Mouse (Mus musculus) Patski (cell line): ENCODE data around the gene Tex14. TPM values are rescaled to one million over a fixed set of nuclear protein-coding genes. Genes with fewer than 3 reads are reported as not detected.
A peak's percentile ranks its signal among the peaks of the same experiment; 100 is the strongest.

Experiments used
- ATAC-seq: fragments of 100-300 bp; one replicate; pipeline ENCODE4 v1.8.0; 2021
- CTCF ChIA-PET: fragments of 350-600 bp; sonication (Branson Sonifier 250); formaldehyde crosslinking; loops from one replicate; lab custom pipeline; 2022; ENCODE audit warnings: inconsistent platforms; lab: Charles Lee
- POLR2A ChIA-PET: fragments of 350-600 bp; sonication (Branson Sonifier 250); formaldehyde crosslinking; loops from one replicate; lab custom pipeline; 2022; ENCODE audit warnings: antibody characterized with exemption, inconsistent platforms; lab: Charles Lee
- DNase-seq: peaks from one replicate; pipeline ENCODE4 v3.0.0-alpha.2; 2011; ENCODE audit warnings: low read depth, low spot score
- H3K27me3 ChIP-seq: fragments of 371-371 bp; one replicate; pipeline ENCODE4 v1.5.1; 2021
- CTCF ChIP-seq: fragments of 100-300 bp; IDR thresholded peaks from one replicate; pipeline ENCODE4 v1.5.1; 2021
- in situ Hi-C: fragments of 300-500 bp; cut with MboI; formaldehyde crosslinking; loops from 3 replicates; pipeline ENCODE4 v1.11.1; 2018; ENCODE audit warnings: low pct_unique_long_range_greater_than_20kb, mixed read lengths
- polyA plus RNA-seq: library from polyadenylated mRNA; unstranded; gene quantifications from one replicate; pipeline ENCODE4 v1.2.3, GENCODE M21; 2021

The Tex14 gene
- polyA plus RNA-seq, 1 experiment from 2014 or later = 0.24 TPM

DNA sequence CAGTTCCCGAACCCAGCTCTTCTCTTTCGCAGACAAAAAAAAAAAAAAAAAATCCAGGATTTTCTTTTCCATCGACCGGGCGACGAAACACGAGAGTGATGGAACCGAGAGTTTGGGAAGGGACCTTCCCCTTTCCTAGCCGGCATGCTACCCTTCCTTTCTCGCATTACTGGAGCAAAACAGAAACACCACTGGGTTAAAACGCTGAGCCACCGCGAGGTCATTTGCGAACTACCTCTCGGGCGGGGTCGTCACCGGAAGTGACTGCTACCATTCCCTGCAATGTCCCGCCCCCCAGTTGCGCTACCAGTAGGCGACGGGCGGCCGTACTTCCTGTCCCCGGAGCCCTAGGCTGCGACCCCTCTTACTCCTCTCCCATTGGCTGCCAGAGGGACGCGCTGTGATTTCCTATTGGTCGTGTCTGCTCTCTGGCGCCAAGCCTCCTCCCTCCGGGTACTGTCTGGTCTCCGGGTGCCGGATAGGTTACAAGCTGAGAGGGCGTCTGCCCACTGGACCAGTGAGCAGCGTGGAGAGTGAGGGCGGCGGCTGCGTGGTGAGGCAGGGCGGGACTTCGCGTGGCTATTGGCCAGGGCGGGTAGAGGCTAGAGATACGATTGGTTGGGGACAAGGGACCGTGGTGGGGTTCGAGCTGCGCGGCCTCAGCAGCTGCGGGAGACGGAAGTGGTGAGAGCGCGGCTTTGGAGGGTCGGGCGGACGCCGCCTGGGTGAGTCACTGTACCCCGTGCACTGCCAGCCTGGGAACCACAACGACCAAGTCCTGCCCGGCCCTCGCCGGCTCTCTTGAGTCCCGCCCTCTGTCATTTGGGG, 186.9 kb downstream of the Tex14 start, which contains the start of gene Mtmr4:
TSS of gene Mtmr4 (plus strand) at position 637 of the 828 bp plus-strand sequence.
- no peak for TF ChIP-seq CTCF
- POLR2A ChIA-PET = interaction anchor here (0.6 to 3.6 kb wide), 6 partner anchors 12 to 582 kb away, joined by 3 to 42 read pairs (median 3); no protein-coding TSS in a partner anchor
- in situ Hi-C loops = no loop called here
- peak; percentile 94 for DNase-seq
- CTCF ChIA-PET = interaction anchor here (0.7 to 2.3 kb wide), 3 partner anchors 9 to 31 kb away, joined by 3 to 7 read pairs (median 3); no protein-coding TSS in a partner anchor
- no peaks in the 10 kb centered on the region for H3K27me3 ChIP-seq
- peak; percentile 89 for ATAC-seq

DNA sequence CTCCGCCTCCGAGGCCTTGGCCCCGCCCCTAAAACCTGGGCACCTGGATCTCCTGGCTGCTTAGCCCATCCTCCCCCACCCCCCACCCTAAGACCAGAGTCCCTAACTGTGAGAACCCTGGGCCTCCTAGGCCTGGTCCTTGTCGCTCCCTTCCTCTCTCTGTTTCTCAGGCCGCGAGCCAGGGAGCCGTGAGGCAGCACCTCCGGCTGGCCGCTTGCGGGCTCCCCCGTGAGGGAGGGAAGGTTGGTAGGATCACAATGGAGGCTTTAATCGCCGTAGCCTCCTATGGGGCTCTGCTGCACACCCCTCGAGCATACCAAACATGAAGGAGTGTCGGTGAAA, 187.5 kb downstream of the Tex14 start:
- no peak for DNase-seq
- no peak for ATAC-seq
- ChIA-PET POLR2A (interaction anchor here (2.7 to 3.6 kb wide), 2 partner anchors 13 to 14 kb away, joined by 17 to 42 read pairs; no protein-coding TSS in a partner anchor), CTCF (interaction anchor here (1.3 kb wide), 1 partner anchor 9 kb away, joined by 3 read pairs; no protein-coding TSS in a partner anchor)
- no peak for TF ChIP-seq CTCF
- H3K27me3 ChIP-seq = no peaks in the 10 kb centered on the region
- in situ Hi-C loops = no loop called here

DNA sequence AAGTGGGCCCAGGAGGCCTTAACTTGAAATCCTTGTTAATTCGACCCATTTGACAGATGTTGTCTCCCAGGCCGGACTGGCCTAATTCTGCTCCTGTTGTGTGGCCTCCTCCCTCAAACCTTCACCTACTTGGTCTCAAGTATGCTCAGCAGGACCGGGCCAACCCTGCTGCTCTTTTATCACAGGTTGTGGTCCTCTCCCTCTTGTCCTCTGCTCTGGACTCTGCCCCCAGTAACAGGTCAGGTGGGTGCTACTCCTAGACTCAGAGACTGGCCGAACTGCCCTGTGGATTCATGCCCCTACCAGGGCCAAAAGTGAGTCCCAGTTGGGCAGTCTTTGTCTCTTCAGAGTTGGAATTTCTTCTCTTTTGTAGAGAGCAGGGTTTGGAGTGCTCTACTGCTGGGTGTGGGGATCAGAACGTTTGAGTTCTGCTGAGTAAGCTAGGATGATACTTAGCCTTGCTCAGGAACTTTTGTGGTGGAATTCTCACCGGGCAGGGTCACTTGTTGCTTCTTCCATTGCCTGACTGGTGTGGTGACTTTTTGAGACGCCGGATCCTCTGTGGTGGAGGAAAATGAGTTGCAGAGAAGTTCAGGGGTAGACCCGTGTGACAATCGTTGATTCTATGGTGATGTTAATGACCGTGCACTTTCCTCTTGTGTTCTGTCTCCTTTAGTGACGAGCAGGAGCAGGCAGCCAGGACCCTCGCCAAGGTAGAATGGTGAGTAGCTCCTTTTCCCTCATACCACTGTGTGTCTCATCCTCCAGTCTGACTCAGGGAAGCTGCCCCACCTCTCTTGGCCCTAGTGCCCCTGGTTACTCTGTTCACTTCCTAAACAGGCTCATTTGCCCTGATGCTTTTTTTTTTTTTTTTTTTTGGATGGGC, 188.1 kb downstream of the Tex14 start:
- POLR2A ChIA-PET = interaction anchor here (0.7 to 2.7 kb wide), 4 partner anchors 14 to 258 kb away, joined by 3 to 17 read pairs (median 5); no protein-coding TSS in a partner anchor
- no peak for ATAC-seq
- CTCF ChIA-PET = interaction anchor here (0.6 to 1.4 kb wide), 2 partner anchors 19 to 31 kb away, joined by 3 read pairs; no protein-coding TSS in a partner anchor
- no peak for TF ChIP-seq CTCF
- H3K27me3 ChIP-seq = no peaks in the 10 kb centered on the region
- in situ Hi-C loops = no loop called here
- DNase-seq = no peak

DNA sequence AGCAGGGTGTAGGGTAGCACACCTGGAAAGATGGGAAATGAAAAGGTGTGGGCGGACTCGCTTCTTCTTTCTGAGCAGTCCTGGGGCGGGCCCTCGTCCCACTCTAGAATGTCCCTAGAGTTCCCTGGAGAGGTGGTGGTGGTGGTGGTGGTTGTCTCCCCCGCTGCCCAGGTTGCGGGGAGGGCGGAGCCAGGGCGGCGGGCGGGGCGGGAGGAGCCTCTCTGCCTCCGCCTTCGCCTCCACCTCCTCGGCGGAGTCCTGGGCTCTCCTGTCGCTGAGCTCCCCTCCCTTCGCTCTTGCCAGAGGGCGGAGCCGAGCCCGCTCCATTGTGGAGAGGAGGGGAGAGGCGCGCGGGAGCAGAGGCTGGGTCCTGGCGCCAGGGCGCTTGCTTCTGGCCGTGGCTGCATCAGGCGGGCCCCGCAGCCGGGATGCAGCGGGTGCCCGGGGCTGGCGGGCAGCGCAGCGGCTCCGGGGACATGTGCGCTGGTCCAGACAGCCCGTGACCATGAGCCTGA, 190.5 kb downstream of the Tex14 start:
- ChIA-PET POLR2A (interaction anchor here (1.0 to 2.7 kb wide), 5 partner anchors 9 to 18 kb away, joined by 3 to 17 read pairs (median 4); no protein-coding TSS in a partner anchor), CTCF (interaction anchor here (0.7 kb wide), 1 partner anchor 10 kb away, joined by 3 read pairs; no protein-coding TSS in a partner anchor)
- DNase-seq (no peak), ATAC-seq (peak; percentile 45)
- in situ Hi-C loops = no loop called here
- TF ChIP-seq CTCF = no peak
- H3K27me3 ChIP-seq = no peaks in the 10 kb centered on the region

DNA sequence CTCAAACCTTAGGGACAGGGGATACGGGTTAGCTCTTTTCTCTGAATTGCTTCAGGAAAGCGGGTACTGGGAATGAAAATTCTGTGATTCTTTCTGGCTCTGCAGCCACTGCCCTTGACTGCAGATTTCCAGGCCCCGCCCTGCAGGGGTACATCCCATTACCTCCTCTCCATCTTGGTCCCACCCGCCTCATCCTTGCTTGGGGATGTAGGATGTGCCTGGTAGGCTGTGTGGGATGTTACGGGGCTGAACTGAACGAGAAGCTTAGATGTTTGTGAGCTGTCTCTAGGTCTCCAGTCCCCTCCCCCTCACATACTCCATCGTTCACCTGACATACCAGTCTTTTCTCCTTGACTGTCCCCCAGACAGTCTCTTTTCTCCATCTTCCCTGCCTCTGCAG, 191.1 kb downstream of the Tex14 start:
- DNase-seq = no peak
- in situ Hi-C loops = no loop called here
- POLR2A ChIA-PET = interaction anchor here (1.0 to 1.6 kb wide), 4 partner anchors 8 to 19 kb away, joined by 3 to 7 read pairs (median 4); no protein-coding TSS in a partner anchor
- H3K27me3 ChIP-seq = no peaks in the 10 kb centered on the region
- TF ChIP-seq CTCF = no peak
- CTCF ChIA-PET = interaction anchor here (0.7 kb wide), 1 partner anchor 9 kb away, joined by 3 read pairs; no protein-coding TSS in a partner anchor
- no peak for ATAC-seq

DNA sequence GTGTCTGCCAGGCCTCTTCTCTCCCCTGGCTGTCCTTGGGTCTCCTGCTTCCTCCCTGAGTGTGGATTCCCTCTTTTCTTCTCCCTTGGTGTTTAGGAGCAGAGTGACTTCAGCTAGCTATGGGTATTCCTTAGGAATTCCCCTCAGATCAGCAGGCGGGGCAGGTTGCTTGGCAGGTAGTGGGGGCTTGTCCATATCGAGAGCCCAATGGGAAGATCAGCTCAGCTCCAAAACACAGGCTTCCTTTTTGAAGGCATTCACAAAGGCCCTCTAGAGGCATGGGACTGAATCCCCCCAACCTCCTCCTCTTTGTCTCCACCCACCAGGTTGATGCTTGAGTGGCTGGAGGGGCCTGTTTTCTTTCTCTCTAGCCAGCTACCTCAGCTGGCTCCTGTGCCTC, 191.6 kb downstream of the Tex14 start:
- ChIA-PET POLR2A (interaction anchor here (1.0 to 1.6 kb wide), 2 partner anchors 17 to 19 kb away, joined by 3 to 7 read pairs; no protein-coding TSS in a partner anchor), CTCF (no interaction called here)
- no peak for TF ChIP-seq CTCF
- DNase-seq = no peak
- ATAC-seq = no peak
- no peaks in the 10 kb centered on the region for H3K27me3 ChIP-seq
- in situ Hi-C loops = no loop called here

DNA sequence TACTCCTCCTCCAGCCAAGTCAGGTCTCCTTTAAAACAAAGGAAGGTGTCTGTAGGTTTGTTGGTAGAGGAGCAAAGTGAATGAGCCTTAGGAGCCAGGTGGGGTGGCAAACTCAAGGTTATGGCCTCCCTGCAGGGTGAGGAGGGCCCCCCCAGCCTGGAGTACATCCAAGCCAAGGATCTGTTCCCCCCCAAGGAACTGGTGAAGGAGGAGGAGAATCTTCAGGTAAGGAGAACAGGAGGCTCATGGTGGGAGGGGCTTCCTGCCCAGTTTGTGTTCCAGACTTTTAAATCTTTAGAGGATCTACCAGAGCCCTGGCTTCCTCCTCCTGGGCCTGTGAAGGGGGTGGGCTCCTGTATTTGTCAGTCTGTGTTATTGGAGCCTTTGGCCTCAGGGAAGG, 192.2 kb downstream of the Tex14 start:
- ATAC-seq = no peak
- DNase-seq = no peak
- CTCF ChIA-PET = no interaction called here
- TF ChIP-seq CTCF = no peak
- in situ Hi-C loops = no loop called here
- POLR2A ChIA-PET = no interaction called here
- no peaks in the 10 kb centered on the region for H3K27me3 ChIP-seq

DNA sequence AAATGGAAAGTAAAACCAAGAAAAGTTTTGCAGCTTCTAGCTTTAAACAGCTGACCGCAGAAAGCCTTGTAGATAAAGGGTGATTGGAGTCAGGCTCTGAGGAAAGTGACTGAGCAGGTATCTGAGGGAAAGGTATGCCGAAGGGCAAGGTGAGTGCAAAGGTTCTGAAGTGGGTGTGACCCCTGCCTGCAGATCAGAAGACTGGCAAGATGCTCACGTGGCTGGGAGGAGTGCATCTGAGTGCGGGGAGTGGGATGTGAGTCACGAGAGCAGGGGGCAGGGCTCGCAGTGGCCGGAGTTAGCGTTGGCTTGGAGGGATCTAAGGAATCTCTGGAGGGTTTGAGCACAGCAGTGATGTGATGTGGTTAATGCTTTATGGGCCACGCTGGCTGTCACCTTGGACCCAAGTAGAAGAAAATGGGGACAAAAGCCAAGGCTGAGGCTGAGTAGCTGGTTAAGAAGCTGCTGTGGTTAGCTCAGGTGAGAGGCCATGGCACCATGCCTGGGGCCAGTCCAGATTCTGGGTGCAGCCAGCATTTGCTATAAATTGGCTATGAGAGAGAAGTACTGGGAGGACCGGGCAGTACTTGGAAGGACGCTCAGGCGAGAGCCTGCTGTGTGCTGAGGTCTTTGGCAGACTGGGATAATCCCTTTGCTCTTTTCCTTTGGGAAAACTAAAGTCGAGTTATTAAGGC, 194.7 kb downstream of the Tex14 start:
- ChIA-PET POLR2A (no interaction called here), CTCF (no interaction called here)
- DNase-seq (no peak), ATAC-seq (no peak)
- in situ Hi-C loops = no loop called here
- H3K27me3 ChIP-seq = no peaks in the 10 kb centered on the region
- no peak for TF ChIP-seq CTCF

DNA sequence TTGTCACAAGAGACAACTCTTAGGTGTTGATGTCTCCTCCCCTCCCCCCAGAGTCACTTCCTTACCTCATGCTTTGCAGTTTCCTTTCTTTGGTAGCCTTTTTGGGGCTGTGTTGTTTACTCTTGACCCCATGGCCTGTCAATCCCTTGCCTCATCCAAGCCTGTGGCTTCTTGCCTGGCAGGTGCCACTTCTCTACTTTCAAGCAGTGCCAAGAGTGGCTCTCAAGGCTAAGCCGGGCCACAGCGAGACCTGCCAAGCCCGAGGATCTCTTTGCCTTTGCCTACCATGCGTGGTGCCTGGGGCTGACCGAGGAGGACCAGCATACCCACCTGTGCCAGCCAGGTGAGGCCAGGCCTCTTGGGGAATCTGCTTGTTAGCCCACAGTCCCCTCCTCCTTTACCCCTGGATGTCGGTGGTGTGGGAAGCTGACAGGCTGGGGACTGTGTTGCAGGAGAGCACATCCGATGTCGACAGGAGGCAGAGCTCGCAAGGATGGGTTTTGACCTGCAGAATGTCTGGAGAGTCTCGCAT, 195.5 kb downstream of the Tex14 start:
- ATAC-seq (no peak), DNase-seq (no peak)

More for the DNA sequence above, 195.5 kb downstream of the Tex14 start:
- in situ Hi-C loops = no loop called here
- no peaks in the 10 kb centered on the region for H3K27me3 ChIP-seq
- POLR2A ChIA-PET = no interaction called here
- CTCF ChIA-PET = interaction anchor here (1.0 kb wide), 1 partner anchor 16 kb away, joined by 3 read pairs; no protein-coding TSS in a partner anchor
- no peak for TF ChIP-seq CTCF
